Mouse (Mus musculus): ENCODE results near the gene Adam30. TPM values are rescaled to one million over a fixed set of nuclear protein-coding genes. Genes with fewer than 3 reads are reported as not detected.

Gene Adam30
- total RNA-seq, 2 experiments from 2014 or later, result not detected

GRCm38 (mm10) chr3:98180805-98181204 is 20.4 kb downstream of the Adam30 start:
- intact Hi-C loops (cut with DNase I), result loop anchor here (2.0 kb wide), 1 partner anchor 46 kb away; no protein-coding TSS in a partner anchor
- peak; percentile 19 to 25 for DNase-seq

GRCm38 (mm10) chr3:98185163-98185714 is 24.8 kb downstream of the Adam30 start:
- no peak for DNase-seq
- intact Hi-C loops (cut with DNase I), result no loop called here

GRCm38 (mm10) chr3:98187777-98188176 is 27.3 kb downstream of the Adam30 start:
- DNase-seq, result no peak

GRCm38 (mm10) chr3:98197711-98198532 is 37.5 kb downstream of the Adam30 start:
- intact Hi-C loops (cut with DNase I), result no loop called here
- DNase-seq, result no peak

More at GRCm38 (mm10) chr3:98187777-98188176, 27.3 kb downstream of the Adam30 start:
- intact Hi-C loops (cut with DNase I), result no loop called here

GRCm38 (mm10) chr3:98199747-98200146 is 39.3 kb downstream of the Adam30 start:
- intact Hi-C loops (cut with DNase I), result no loop called here
- peak in 1 of 2 experiments; percentile 19 for DNase-seq

- intact Hi-C loops (cut with DNase I), result no loop called here
- no peak for DNase-seq
Observed at GRCm38 (mm10) chr3:98203282-98203681, 42.9 kb downstream of the Adam30 start.

- DNase-seq, result no peak
- intact Hi-C loops (cut with DNase I), result no loop called here
Observed at GRCm38 (mm10) chr3:98206977-98207376, 46.5 kb downstream of the Adam30 start.

- DNase-seq, result no peak
- intact Hi-C loops (cut with DNase I), result no loop called here
Observed at GRCm38 (mm10) chr3:98209161-98209560, 48.7 kb downstream of the Adam30 start.

GRCm38 (mm10) chr3:98210860-98211259 is 50.4 kb downstream of the Adam30 start:
- DNase-seq, result no peak

GRCm38 (mm10) chr3:98211301-98212081 is 51.1 kb downstream of the Adam30 start:
- intact Hi-C loops (cut with DNase I), result no loop called here
- DNase-seq, result no peak

More at GRCm38 (mm10) chr3:98210860-98211259, 50.4 kb downstream of the Adam30 start:
- intact Hi-C loops (cut with DNase I), result no loop called here

Other genes starting within 250 kb of the Adam30 start
- 10 to 100 TPM; 16.7 to 17.8 TPM for gene Notch2, start 147.1 kb upstream of the Adam30 start, total RNA-seq (2021)
- gene Reg4, start 61.5 kb downstream of the Adam30 start, total RNA-seq (2021), result not detected
- gene Hmgcs2, start 119.8 kb downstream of the Adam30 start, total RNA-seq (2021), result 10 to 100 TPM; 26.0 to 27.1 TPM
- gene Phgdh, start 179.4 kb downstream of the Adam30 start, total RNA-seq (2021), result 1 to 10 TPM; 1.9 to 2.1 TPM
- 1 to 10 TPM; 5.9 to 6.9 TPM for gene Zfp697, start 221.8 kb downstream of the Adam30 start, total RNA-seq (2021)

Data from heart, postnatal 36 days (tissue).